Mouse (Mus musculus): ENCODE measurements around the gene Slc25a40.

DNA sequence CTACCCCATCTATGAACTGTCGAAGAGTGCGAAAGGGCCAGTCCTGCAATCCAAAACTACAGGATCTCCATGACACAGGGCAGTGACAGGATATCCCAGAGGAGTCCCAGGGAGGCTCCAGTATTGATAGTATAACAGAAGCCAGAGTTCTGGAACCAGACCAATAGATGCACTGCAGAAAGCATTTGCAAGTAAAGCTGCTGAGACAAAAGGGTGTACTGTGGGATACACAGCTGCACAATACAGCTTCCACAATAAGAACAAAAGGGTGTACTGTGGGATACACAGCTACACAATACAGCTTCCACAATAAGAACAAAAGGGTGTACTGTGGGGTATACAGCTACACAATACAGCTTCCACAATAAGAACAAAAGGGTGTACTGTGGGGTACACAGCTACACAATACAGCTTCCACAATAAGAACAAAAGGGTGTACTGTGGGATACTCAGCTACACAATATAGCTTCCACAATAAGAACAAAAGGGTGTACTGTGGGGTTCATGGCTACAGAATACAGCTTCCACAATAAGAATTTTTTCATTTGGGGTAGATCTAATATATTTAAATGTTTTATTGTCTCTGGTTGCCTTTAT is 66.1 kb downstream of the Slc25a40 start:
- no peak for TF ChIP-seq CTCF (conservative IDR thresholded peaks at IDR 0.05 in 1 of 2, IDR thresholded peaks at IDR 0.05 in 1 of 2; ENCODE audit: low read depth in 2 of 2, low read length in 2 of 2)
- no peak for TF ChIP-seq USF1 (IDR thresholded peaks at IDR 0.05; ENCODE audit: low read depth, low read length)
- TF ChIP-seq MAZ (IDR thresholded peaks at IDR 0.05; ENCODE audit: low read depth, low read length): no peak
- TF ChIP-seq RCOR1 (conservative IDR thresholded peaks at IDR 0.05; ENCODE audit: low read depth, low read length): no peak
- no peak for TF ChIP-seq EP300 (IDR thresholded peaks at IDR 0.05; ENCODE audit: low read length)

All from CH12.LX (cell line).